Mouse (Mus musculus) kidney, embryonic 14.5 days (tissue): Measurements from ENCODE around the gene Dennd1a. TPM values are rescaled to one million over a fixed set of nuclear protein-coding genes. Genes with fewer than 3 reads are reported as not detected.
A peak's percentile ranks its signal among the peaks of the same experiment; 100 is the strongest.

Experiments
- ATAC-seq: fragments of 200-750 bp; cut with Nextera tagmentation; 2 replicates; pipeline ENCODE4 v1.8.0; 2017; ENCODE audit warnings: moderate number of reproducible peaks, mild to moderate bottlenecking, moderate TSS enrichment, moderate library complexity; ENCODE audit not compliant: low FRiP score, low TSS enrichment
- H3K27ac ChIP-seq: fragments of 300-500 bp; sonication (generic); 2 replicates; pipeline ENCODE4 v1.5.1; 2014; ENCODE audit warnings: low read depth, mild to moderate bottlenecking, low read length, moderate library complexity, mixed read lengths
- H3K27me3 ChIP-seq: fragments of 300-500 bp; sonication (generic); 2 replicates; pipeline ENCODE4 v1.6.1; 2014; ENCODE audit warnings: mild to moderate bottlenecking, low read length; ENCODE audit not compliant: control insufficient read depth, insufficient read depth
- H3K36me3 ChIP-seq: fragments of 300-500 bp; sonication (generic); 2 replicates; pipeline ENCODE4 v1.6.1; 2014; ENCODE audit warnings: low read length, mixed read lengths; ENCODE audit not compliant: control insufficient read depth, insufficient read depth
- H3K4me1 ChIP-seq: fragments of 300-500 bp; sonication (generic); 2 replicates; pipeline ENCODE4 v1.6.1; 2014; ENCODE audit warnings: low read length, mixed read lengths; ENCODE audit not compliant: control insufficient read depth, insufficient read depth
- H3K4me2 ChIP-seq: fragments of 300-500 bp; sonication (generic); replicated peaks from 2 replicates; pipeline ENCODE4 v1.6.1; 2014; ENCODE audit warnings: low read depth, mild to moderate bottlenecking, low read length
- H3K4me3 ChIP-seq: fragments of 300-500 bp; sonication (generic); 2 replicates; pipeline ENCODE4 v1.5.1; 2014; ENCODE audit warnings: mild to moderate bottlenecking, low read length
- H3K9ac ChIP-seq: fragments of 300-500 bp; sonication (generic); 2 replicates; pipeline ENCODE4 v1.6.1; 2014; ENCODE audit warnings: low read depth, mild to moderate bottlenecking, low read length, moderate library complexity
- H3K9me3 ChIP-seq: fragments of 300-500 bp; sonication (generic); 2 replicates; pipeline ENCODE4 v1.6.1; 2016; ENCODE audit warnings: low read length; ENCODE audit not compliant: control insufficient read depth
- WGBS: fragments of 180-500 bp; shearing (Covaris S2); extraction: QIAGEN DNeasy Blood & Tissue Kit; methylation state at CpG from one replicate; pipeline ENCODE4 v1.1.7; 2014; 5-methylcytosine and 5-hydroxymethylcytosine counted together
- polyA plus RNA-seq: library from polyadenylated mRNA; unstranded; fragments of >200 nt; fragmentation: Nextera tagmentation; extraction: Ambion mirVana; gene quantifications from 2 replicates; pipeline ENCODE4 v1.2.1, GENCODE M21; 2014

Dennd1a gene
- polyA plus RNA-seq, 1 experiment from 2014 or later = 12.6 TPM

DNA sequence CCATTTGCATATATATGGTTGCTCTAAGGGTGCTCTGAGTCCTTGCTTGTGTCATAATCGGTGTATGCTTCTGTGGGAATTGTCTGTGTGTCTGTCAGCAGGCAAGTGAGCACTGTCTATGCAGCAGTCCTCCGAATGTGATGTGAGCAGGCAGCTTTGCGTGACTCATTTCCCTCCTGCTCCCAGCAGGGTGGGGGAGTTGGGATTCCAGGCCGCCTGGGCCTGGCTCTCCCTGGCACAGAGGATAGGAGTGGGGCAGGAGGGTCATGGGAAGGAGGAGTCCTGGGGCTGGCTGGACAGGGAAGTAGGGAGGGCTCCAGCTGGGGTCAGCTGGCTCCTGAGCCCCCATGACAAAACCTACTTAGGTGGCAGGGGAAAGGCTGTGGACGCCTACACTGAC, 502.7 kb downstream of the Dennd1a start:
- no peak overlapping the region for H3K4me2 ChIP-seq
- peaks cover 9% of the 10 kb centered on the region; the same call in 1 of the 2 replicates for H3K27me3 ChIP-seq
- no peak overlapping the region for H3K27ac ChIP-seq
- 47% methylated on average over 5 of the region's 5 CpGs for WGBS
- ATAC-seq = peak; percentile 32; the same call in 1 of the 2 replicates
- H3K36me3 ChIP-seq = no peaks in the 10 kb centered on the region
- H3K4me1 ChIP-seq = peaks cover 40% of the 10 kb centered on the region
- H3K4me3 ChIP-seq = no peak overlapping the region
- no peak overlapping the region for H3K9ac ChIP-seq
- H3K9me3 ChIP-seq = no peaks in the 10 kb centered on the region

DNA sequence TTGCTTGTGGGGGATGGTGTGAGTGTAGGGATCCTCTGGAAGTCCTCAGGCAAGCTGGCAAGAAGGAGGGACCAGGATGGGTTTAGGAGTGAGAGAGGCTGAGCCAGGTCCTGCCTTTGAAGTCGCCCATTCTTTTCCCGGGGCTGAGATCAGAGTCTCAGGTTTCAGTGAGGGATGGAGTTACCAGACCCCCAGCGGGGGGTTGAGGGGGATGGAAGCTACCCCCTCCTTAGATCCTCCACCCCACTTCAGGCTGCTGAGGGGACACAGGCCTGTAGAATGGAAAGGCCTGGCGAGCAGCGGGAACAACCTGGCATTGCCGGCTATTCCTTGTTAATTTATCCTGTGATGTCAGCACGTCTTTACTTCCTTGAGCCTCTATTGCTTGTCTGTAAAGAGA, 505.2 kb downstream of the Dennd1a start:
- no peak overlapping the region for H3K9ac ChIP-seq
- H3K4me1 ChIP-seq = peaks cover 33% of the 10 kb centered on the region
- H3K36me3 ChIP-seq = no peaks in the 10 kb centered on the region
- no peaks in the 10 kb centered on the region for H3K9me3 ChIP-seq
- no peak overlapping the region for H3K4me2 ChIP-seq
- 14% methylated on average over 7 of the region's 7 CpGs for WGBS
- H3K27me3 ChIP-seq = peaks cover 8% of the 10 kb centered on the region
- H3K27ac ChIP-seq = no peak overlapping the region; the same call in 1 of the 2 replicates
- H3K4me3 ChIP-seq = no peak overlapping the region
- ATAC-seq = peak; percentile 10; the same call in 1 of the 2 replicates

DNA sequence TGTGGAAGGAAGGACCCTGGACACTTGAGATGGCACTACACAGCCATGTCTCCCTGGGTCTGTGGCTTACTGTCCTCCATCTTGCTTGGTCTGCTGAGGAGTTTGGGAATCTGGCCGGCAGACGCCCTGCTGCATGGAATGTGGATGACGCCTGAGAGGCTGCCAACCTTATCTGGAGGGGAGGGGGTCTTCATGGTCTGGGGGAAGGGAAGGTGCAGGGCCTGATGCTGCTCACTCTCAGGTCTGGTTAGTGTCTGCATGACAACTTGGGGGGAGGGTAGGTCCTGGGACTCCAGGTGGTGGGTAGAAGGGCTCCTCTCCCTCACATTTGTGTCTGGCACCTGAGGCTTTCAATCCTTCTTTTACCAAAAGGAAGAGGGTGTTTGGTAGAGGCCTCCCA, 505.8 kb downstream of the Dennd1a start:
- Histone ChIP-seq H3K4me2 (no peak overlapping the region), H3K36me3 (no peaks in the 10 kb centered on the region), H3K27ac (no peak overlapping the region; the same call in 1 of the 2 replicates), H3K4me1 (peaks cover 38% of the 10 kb centered on the region), H3K4me3 (no peak overlapping the region), H3K9ac (no peak overlapping the region), H3K27me3 (peaks cover 10% of the 10 kb centered on the region), H3K9me3 (no peaks in the 10 kb centered on the region)
- WGBS = 29% methylated on average over 3 of the region's 3 CpGs
- no peak for ATAC-seq

DNA sequence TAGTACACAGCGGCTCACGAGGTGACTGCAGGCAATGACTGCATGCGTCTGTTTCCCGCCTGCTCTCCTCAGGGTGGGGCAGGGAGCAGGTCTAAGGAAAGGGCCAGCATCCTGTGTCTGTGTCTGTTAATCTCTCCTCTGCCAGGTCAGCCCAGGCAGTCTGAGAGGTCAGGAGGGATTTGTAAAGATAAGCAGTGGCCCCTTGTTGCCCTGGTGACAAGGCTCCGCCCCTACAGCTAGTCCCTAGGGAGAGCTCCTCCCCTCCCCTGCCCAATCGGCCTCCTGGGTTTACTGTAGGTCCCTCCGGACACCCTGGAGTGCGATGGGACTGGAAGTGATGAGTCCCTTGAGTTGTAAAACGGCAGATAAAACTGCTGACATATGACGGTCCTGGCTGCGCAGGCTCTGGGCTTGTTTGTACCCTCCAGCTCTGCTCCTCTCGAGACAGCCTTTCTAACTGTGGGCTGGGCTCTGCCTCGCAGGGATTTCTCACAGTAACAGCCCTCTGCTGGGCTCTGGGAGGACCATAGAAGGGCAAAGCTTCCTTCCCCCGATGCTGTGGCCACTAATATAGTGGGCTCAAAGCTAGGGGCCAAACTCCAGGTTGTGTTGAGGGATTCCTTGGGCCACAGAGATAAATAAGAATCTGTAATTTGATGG, 506.8 kb downstream of the Dennd1a start:
- Histone ChIP-seq H3K4me2 (peak overlapping the region; percentile 37), H3K4me1 (peaks cover 47% of the 10 kb centered on the region), H3K4me3 (peak overlapping the region; percentile 21), H3K9me3 (no peaks in the 10 kb centered on the region), H3K27me3 (peaks cover 6% of the 10 kb centered on the region), H3K27ac (0 out of 2 replicates have a peak overlapping the region, but pooled peaks have one; percentile 17), H3K9ac (peak overlapping the region; percentile 34), H3K36me3 (no peaks in the 10 kb centered on the region)
- WGBS = 2% methylated on average over 14 of the region's 14 CpGs
- ATAC-seq = peak; percentile 50

DNA sequence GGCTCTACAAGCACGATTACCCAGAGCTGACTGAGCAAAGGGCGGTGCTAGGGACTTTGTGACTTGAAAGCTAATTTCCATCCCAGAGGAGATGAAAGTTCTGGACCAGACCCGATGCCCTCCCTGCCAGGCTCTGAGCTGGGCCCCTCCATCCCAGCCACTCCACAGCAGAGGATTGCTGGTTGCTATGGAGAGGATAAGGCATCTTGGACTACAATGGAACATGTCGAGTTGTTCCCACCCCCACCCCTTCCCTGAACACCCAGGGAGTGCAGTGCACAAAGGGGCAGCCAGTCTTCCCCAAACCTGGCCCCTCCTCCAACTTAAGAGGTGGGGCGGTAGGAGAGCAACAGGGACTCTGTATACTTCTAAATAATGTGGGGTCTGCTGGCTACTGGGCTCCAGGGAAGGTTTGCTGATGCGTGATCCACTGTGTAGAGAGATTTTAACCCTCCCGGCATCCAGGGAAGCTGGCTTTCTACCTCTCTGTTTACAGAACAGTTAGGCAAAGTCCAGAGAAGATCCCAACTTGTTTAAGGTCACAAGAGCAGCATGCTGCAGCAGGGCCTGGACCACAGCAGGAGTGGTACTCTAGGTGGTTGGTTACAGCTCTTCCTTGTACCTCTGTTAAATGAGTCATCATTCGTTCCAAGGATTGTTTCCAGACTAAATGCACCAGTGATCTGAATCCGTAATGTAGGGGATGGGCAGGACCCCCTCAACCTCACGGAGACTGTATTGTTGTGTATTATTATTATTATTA, 509.1 kb downstream of the Dennd1a start:
- 35% methylated on average over 10 of the region's 10 CpGs for WGBS
- ATAC-seq = no peak

DNA sequence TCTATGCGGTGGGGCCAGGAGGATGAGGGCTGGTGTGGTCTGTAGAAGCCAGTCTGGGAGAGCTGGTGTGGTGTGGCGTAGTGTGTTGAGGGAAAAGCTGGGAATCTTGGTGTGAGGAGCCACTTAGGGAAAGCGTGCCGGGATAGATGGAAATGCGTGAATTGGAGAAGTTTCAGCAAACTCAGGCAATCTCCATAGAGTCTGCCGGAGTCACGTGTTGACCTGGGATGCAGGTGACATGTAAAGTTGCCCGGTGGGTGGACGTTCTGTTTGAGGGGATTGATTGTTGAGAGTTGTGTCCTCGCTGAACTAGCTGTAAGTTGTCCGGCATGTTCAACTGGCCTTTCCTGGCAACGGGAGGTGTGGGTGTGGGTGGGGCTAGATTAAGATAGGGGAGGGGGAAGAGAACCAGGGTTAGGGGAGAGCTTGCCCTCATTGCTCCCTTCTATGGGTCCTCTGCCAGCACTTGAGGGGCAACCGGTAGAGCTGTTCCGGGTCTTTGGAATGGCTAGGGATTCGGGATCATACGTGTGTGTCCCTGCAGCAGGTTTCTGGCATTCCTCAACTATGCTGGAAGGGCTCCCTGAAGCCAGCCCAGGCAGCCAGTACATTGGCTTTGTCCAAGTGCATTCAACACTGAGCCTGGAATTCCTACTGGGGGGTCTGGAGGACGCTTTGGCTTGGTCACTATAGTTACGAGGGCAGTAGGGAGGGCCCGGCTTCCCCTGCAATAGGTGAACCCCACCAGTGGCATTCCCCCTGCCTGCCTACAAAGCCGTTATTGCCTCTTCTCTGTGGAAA, 510.4 kb downstream of the Dennd1a start:
- Histone ChIP-seq H3K4me1 (peaks cover 43% of the 10 kb centered on the region), H3K9me3 (no peaks in the 10 kb centered on the region), H3K4me2 (peak overlapping the region; percentile 56), H3K27ac (no peak overlapping the region), H3K36me3 (no peaks in the 10 kb centered on the region), H3K27me3 (peaks cover 6% of the 10 kb centered on the region), H3K9ac (peak overlapping the region; percentile 46), H3K4me3 (peak overlapping the region; percentile 36)
- 11% methylated on average over 20 of the region's 20 CpGs for WGBS
- no peak for ATAC-seq

More for the DNA sequence above, 509.1 kb downstream of the Dennd1a start:
- Histone ChIP-seq H3K9ac (no peak overlapping the region), H3K4me1 (peaks cover 43% of the 10 kb centered on the region), H3K4me2 (no peak overlapping the region), H3K4me3 (no peak overlapping the region), H3K36me3 (no peaks in the 10 kb centered on the region), H3K27me3 (peaks cover 6% of the 10 kb centered on the region), H3K9me3 (no peaks in the 10 kb centered on the region), H3K27ac (no peak overlapping the region)

DNA sequence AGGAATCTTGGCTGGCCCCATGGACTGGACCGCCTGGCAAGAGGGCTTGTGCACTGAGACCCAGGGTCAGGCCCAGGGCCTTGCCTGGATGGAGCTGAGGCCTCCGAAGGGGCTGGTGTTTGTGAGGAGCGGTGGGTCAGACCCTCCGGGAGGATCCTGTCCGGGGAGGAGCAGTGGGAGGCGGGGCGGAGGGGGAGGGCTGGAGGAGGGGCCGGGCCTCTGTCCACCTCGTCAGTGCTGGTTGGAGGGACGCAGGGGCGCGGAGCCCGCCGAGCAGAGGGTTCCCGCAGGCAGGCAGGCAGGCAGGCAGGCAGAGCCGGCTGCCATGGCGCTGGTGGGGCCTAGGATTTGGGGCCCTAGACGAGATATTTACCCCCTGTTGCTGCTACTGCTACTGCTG, 511.2 kb downstream of the Dennd1a start, which contains the start of gene Crb2:
Crb2 (plus strand) TSS at position 234 of the 400 bp plus-strand sequence.
- no peaks in the 10 kb centered on the region for H3K36me3 ChIP-seq
- H3K27me3 ChIP-seq = peaks cover 6% of the 10 kb centered on the region
- no peaks in the 10 kb centered on the region for H3K9me3 ChIP-seq
- peak; percentile 54 for ATAC-seq
- peaks cover 39% of the 10 kb centered on the region for H3K4me1 ChIP-seq
- WGBS = 2% methylated on average over 18 of the region's 18 CpGs
- H3K4me3 ChIP-seq = peak within 1 kb of the TSS; percentile 36
- peak within 1 kb of the TSS; percentile 46 for H3K9ac ChIP-seq
- peak within 1 kb of the TSS; percentile 56 for H3K4me2 ChIP-seq
- peak within 1 kb of the TSS; percentile 42; the same call in 1 of the 2 replicates for H3K27ac ChIP-seq

DNA sequence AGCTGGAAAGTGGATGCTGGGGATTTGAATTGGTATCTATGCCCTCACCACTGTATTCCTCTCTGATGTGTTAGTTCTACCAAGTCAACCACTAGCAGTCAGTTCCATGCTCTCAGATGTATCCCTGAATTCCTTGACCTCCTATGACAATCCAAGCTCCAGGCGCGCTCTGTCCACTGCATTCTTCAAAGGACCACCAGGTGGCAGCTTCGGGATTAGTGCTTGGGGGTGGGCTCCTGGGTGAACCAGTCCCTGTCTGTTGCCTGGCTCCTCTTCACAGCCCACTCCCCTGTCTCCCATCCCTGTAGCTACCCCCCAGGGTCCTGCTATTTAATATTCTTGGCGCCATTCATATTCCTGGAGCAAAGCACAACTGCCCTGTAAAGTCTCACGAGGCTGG, 512.6 kb downstream of the Dennd1a start:
- peaks cover 6% of the 10 kb centered on the region for H3K27me3 ChIP-seq
- WGBS = 7% methylated on average over 5 of the region's 5 CpGs
- ATAC-seq = no peak

More for the DNA sequence above, 512.6 kb downstream of the Dennd1a start:
- H3K4me1 ChIP-seq = peaks cover 25% of the 10 kb centered on the region; the same call in 1 of the 2 replicates
- no peaks in the 10 kb centered on the region for H3K36me3 ChIP-seq
- H3K9ac ChIP-seq = no peak overlapping the region
- H3K4me2 ChIP-seq = no peak overlapping the region
- H3K9me3 ChIP-seq = no peaks in the 10 kb centered on the region
- H3K4me3 ChIP-seq = no peak overlapping the region
- H3K27ac ChIP-seq = no peak overlapping the region
